Mouse (Mus musculus): ENCODE data around the gene Mad2l1bp.
A peak's percentile ranks its signal among the peaks of the same experiment; 100 is the strongest.

The Mad2l1bp gene

DNA sequence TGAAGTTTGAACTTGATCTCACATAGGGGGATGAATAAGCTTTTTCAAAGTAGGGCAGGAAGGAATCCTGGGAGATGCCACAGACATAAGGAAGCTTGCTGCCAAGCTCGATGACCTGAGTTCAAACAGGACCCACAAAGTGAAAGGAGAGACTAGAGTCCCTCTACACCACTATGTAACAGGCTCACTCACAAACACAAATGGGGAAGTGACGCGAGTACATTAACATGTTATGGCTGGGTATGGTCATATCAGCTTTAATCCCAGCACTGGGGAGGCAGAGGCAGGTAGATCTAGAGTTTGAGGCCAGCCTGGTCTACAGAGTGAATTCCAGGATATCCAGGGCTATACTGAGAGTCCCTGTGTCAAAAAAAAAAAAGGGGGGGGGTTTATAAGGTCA lies 983 bp upstream of the Mad2l1bp start:
- DNase-seq (ENCODE audit: low spot score), result no peak

GRCm38 (mm10) chr17:46143578-46144423 lies 9.6 kb downstream of the Mad2l1bp start, which contains the start of gene Rsph9:
Rsph9 (minus strand) TSS chr17:46144216.
- peak; percentile 70 for DNase-seq (ENCODE audit: low spot score)

- no peak for DNase-seq (ENCODE audit: low spot score)
These were observed 13.5 kb downstream of the Mad2l1bp start for GRCm38 (mm10) chr17:46139872-46140271.

GRCm38 (mm10) chr17:46138563-46139236 lies 14.7 kb downstream of the Mad2l1bp start:
- DNase-seq (ENCODE audit: low spot score), result no peak

DNA sequence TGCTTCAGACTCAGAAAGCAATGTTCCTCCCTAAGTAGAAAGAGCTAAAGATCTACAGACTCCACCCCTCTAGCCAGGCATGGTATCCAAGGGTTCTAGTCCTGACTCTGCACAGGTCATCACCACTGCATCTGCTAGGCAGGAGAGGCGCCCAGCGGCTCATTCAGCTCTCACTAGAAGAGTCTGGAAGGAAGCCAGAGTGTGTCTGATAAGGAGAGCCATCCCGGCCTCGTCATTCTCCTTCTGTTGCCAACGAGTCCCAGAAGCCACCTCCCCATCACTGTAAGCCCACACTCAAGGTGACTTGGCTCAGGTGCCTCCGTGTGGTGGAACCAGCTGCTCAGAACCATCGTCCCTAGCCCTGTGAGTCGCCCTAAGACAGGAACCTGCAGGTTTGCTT lies 20.5 kb downstream of the Mad2l1bp start:
- DNase-seq (ENCODE audit: low spot score), result peak; percentile 32

DNA sequence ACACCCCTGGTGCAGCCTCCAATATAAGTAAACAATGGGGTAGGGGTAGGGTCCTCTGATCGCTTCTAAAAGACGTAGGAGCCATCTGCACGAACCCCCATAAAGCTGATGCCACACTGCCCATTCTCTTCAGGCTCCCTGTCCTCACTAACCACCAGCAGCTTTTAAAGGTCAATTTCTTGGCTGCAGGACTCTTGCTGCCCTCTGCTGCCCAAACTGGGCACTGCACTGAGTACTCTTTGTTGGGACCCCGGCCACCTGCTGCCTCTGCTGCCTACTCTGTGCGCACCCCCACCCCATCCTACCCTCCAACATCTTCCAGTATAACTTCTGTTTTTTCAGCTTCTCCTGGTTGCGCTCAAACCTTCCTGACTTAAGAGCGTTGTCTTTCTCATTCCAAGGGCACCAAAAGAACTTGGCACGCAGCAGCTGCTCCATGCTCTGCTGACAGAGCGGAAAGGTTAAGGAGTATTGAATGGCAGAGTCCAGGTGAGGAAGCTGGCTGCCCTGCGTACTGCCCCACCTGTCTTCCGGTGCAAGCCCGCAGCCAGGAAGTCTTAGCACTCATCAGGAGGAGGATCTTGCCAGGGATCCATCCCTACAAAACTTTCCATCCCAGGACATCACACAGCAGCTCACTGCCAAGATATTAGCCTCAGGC lies 21.2 kb downstream of the Mad2l1bp start:
- DNase-seq (ENCODE audit: low spot score), result peak; percentile 47

- DNase-seq (ENCODE audit: low spot score), result no peak
These were observed 23.4 kb downstream of the Mad2l1bp start for GRCm38 (mm10) chr17:46129741-46130498.

- no peak for DNase-seq (ENCODE audit: low spot score)
These were observed 25.4 kb downstream of the Mad2l1bp start for GRCm38 (mm10) chr17:46127814-46128493.

DNA sequence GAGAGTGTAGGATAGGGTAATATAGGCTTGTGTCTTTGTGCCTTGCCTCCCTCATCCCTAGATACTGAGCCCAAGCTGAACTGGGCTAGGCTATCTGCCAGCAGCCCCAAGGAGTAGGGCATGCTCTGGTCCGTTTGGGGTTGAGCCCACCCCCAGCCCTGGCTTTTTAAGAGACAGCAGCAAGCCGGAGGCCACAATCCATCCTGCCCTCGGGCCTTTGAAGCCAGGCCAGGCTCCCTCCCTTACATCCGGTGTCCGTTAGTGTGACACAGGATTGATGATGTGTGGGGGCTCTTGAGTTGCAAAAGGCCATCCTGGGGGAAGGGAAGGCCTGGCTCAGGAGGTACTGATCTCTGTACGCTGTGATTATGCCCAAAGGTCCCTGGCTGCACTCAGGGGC lies 26.7 kb downstream of the Mad2l1bp start:
- no peak for DNase-seq (ENCODE audit: low spot score)

DNA sequence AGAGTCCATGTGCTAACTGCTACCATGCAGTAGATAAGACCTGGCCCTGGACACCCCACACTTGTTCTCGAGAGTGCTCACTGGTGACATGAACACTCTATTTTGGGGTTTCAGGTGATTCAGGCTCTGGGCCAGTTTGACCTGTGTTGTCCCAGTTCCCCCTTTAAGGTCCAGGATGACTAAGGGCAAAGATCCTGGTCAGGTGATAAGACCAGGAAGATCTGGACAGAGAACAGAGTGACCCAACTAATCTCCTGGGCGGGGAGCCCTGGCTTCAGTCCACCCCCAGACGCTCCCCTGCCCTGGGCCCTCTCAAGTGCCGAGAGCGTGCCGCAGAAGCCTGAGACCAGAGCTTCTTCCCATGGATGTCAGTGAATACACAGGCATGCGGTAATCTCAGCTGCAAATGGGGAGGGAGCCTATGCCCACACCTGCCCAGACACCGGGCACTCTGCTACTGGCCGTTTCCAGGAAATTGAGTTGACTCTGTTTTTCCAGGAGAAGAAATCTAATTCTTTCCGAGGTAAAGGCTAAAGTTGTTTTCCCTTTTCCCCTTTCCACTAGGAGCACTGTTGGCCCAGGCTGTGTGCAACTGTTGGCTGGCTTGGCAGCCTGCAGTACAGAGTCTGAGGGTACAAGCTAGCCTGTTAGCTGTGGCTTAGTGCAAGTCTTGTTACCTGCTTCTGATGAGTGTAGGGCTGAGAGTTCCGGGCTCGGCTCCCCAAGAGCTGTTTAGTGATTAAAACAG lies 29.2 kb downstream of the Mad2l1bp start:
- no peak for DNase-seq (ENCODE audit: low spot score)

DNA sequence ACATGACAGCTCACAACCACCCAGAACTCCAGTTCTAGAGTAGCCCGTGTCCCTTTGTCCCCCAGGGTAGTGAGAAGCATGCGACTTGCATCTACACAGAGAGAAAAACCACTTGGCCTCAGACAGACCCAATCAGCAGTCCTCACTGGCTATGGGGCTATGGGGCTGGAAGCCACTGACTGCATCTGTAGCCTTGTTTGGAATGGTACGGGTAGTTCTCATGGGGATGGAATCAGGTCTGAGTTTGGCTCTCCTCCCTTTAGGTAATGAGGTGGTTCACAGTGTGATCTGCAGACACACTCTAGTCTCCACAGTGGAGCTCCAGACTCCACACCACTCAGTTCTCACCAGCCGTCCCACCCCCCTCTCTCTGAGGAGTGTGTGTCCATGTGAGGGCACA lies 30.1 kb downstream of the Mad2l1bp start:
- no peak for DNase-seq (ENCODE audit: low spot score)

DNA sequence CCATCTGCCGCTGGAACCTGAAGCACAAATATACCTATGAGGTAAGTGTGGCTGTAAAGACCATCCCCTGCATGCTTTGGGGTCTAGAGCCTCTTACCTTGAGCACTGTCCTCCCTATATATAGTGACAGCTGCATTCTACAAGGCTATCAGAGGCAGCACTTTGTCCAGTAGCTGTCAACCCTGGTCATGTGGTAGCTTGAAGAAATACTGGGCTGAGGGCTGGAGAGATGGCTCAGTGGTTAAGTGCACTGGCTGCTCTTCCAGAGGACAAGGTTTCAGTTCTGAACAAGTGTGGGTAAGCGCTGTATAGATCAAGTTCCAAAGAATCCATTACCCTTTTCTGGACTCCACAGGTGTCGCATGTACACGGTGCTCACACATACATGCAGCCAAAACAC lies 30.6 kb downstream of the Mad2l1bp start:
- no peak for DNase-seq (ENCODE audit: low spot score)

DNA sequence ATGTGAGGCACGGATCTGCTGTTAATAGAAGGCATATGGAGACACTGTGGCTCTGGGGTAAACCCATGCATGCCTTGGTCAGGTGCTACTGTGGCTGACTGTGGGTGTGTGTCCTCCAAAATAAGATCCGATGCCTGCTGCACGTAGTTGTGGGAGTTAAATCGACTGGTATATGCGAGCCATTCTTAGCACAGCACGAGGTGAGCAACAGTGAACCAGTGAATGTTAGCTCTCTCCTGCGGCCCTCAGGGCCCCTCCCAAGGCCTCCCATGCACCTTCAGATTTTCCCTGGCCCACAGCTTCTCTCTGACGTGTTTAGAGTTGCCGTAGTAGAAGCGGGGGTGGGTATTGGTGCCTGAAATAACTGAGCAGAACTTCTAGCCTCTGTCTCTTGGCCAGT lies 33.7 kb downstream of the Mad2l1bp start:
- DNase-seq (ENCODE audit: low spot score), result no peak

DNA sequence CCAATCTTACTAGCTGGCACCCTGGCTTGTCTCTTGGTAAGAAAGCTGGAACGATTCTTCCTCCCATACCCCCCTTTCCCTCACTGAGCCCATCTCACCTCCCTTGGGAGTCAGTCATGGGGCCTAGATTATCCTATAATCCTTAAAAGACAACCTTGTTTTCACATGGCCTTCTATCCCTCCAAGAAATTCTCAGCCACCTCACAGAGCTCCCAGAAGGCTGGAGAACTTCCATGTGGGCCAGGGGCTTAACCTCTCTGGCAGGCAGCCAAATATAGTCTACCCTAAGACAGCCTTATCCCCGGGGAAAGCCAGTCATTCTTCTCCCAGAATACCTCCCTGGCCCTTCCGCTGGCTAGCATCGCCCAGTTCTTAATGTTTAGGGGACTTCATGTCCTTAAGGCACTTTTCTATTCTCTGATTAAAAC lies 34.9 kb downstream of the Mad2l1bp start:
- no peak for DNase-seq (ENCODE audit: low spot score)

- DNase-seq (ENCODE audit: low spot score), result no peak
These were observed 35.5 kb downstream of the Mad2l1bp start for GRCm38 (mm10) chr17:46117623-46118422.

GRCm38 (mm10) chr17:46116881-46117280 lies 36.5 kb downstream of the Mad2l1bp start:
- no peak for DNase-seq (ENCODE audit: low spot score)

- DNase-seq (ENCODE audit: low spot score), result no peak
These were observed 37.2 kb downstream of the Mad2l1bp start for GRCm38 (mm10) chr17:46116138-46116537.

- DNase-seq (ENCODE audit: low spot score), result no peak
These were observed 37.9 kb downstream of the Mad2l1bp start for GRCm38 (mm10) chr17:46115489-46115888.

- peak; percentile 66 for DNase-seq (ENCODE audit: low spot score)
These were observed 42.7 kb downstream of the Mad2l1bp start, which contains the start of gene Mrps18a for GRCm38 (mm10) chr17:46110402-46111289. Mrps18a (plus strand) TSS chr17:46110986.
